ENCODE assay signal across 8 mouse cellular contexts in the genomic region with DNA sequence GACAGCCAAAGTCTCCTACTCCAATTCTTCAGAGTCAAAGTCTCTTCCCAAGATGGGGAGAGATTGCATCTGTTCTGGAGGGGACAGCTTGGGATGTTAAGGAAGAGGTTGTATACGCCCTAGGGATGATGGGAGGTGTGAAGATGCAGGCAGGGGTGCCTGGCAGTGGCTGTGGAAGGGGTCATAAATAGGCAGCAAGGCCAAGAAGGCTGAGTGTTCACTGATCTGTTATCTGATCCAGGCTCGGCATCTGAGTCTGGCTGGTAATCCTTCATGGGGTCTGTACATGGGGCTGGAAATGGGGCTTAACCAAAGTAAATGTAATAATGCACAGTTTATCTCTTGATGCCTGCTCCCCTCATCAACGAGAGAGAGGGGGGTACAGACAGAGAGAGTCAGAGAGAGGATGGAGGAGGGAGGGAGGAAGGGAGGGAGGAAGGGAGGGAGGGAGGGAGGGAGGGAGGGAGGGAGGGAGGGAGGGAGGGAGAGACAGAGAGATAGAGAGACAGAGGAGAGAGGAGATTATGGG. TPM values are rescaled to one million over a fixed set of nuclear protein-coding genes. Genes with fewer than 3 reads are reported as not detected.
DNase-seq lines count a peak whose midpoint lies in the region; TF ChIP-seq lines count a peak whose summit lies in the region.

TSS of gene Col1a2 (plus strand) at position 212 of the 529 bp plus-strand sequence.

- no peak for TF ChIP-seq CTCF in bone marrow, adult 2 months (IDR thresholded peaks at IDR 0.05; ENCODE audit: control insufficient read depth, insufficient read depth, low read length)

- intact Hi-C loops in gastrocnemius, postnatal 36 days (cut with DNase I) = loop anchor here (5.0 kb wide), 1 partner anchor 87 kb away; no protein-coding TSS in a partner anchor

- DNase-seq in layer of hippocampus, adult 8-10 months (ENCODE audit: low spot score in 2 of 2) = no peak
- no peak for DNase-seq in layer of hippocampus, adult 9-10 months (ENCODE audit: low spot score)
- no peak for DNase-seq in gastrocnemius, postnatal 36 days
- no peak for DNase-seq in layer of hippocampus, postnatal 25 days (ENCODE audit: extremely low spot score in 1 of 2, low spot score in 1 of 2)
- DNase-seq in neural tube, embryonic 10.5 days (ENCODE audit: extremely low spot score, low spot score) = peak; percentile 37
- DNase-seq in cerebellum, adult 9-11 months = no peak
- no peak for DNase-seq in kidney, adult 11 months

- TF ChIP-seq POLR2A in bone marrow, adult 2 months (IDR thresholded peaks at IDR 0.05; ENCODE audit: borderline replicate concordance, control insufficient read depth, low read depth, low read length) = no peak

- no peak within 1 kb of the TSS; the same call in 1 of the 2 replicates for H3K27ac ChIP-seq in bone marrow, adult 2 months (ENCODE audit: control insufficient read depth, insufficient read depth, low read depth, low read length, poor library complexity)

- H3K4me1 ChIP-seq in bone marrow, adult 2 months (ENCODE audit: control insufficient read depth, insufficient read depth, low read length) = no peaks in the 10 kb centered on the region

- no peak within 1 kb of the TSS for H3K4me3 ChIP-seq in bone marrow, adult 2 months (replicated peaks; ENCODE audit: control insufficient read depth, low read depth, low read length)

- 40% methylated on average over 2 of the region's 3 CpGs for WGBS in bone marrow, adult 2 months

RNA-seq across cellular contexts. Expression of gene Col1a2, which starts in this region (rescaled TPM):
- 10 to 100 TPM; 10.6 to 13.6 (median 12.7) TPM for total RNA-seq in layer of hippocampus, adult 8-10 months (2022)
- 35.5 and 49.6 TPM in 2 replicates for polyA plus RNA-seq in bone marrow, adult 2 months (2011; ENCODE audit: insufficient read depth, insufficient read length, low replicate concordance, missing spikeins)
- 100 to 1,000 TPM; 437 to 544 TPM for total RNA-seq in gastrocnemius, postnatal 36 days (2021)
- 10 to 100 TPM; 17.0 to 18.9 TPM for total RNA-seq in layer of hippocampus, postnatal 25 days (2021)

Comparison
In these comparisons a context has a peak if more than half of its experiments do, and no peak if none do; other contexts are left out.
1. RNA of gene Col1a2 (total RNA-seq): 437 to 544 TPM in gastrocnemius, postnatal 36 days; 17.0 to 18.9 TPM in layer of hippocampus, postnatal 25 days and 10.6 to 13.6 TPM in layer of hippocampus, adult 8-10 months; every median in the first group is over 10 times any median in the second.